Mouse (Mus musculus) spleen, postnatal 36 days (tissue): Measurements from ENCODE around the gene Cadps2.

ENCODE experiments used
- DNase-seq, 2 experiments: peaks; one replicate each; pipeline ENCODE4 v3.0.0; 2022; ENCODE audit warnings: low spot score in 2 of 2, mixed read lengths in 1 of 2

Cadps2 gene

GRCm38 (mm10) chr6:23361842-23362451 lies 477.3 kb downstream of the Cadps2 start:
- no peak for DNase-seq

GRCm38 (mm10) chr6:23360596-23360995 lies 478.6 kb downstream of the Cadps2 start:
- no peak for DNase-seq

GRCm38 (mm10) chr6:23356141-23356540 lies 483.1 kb downstream of the Cadps2 start:
- no peak for DNase-seq

- DNase-seq = no peak
These were observed 485.7 kb downstream of the Cadps2 start for GRCm38 (mm10) chr6:23353480-23353879.

- no peak for DNase-seq
These were observed 501.7 kb downstream of the Cadps2 start for GRCm38 (mm10) chr6:23337411-23338063.

GRCm38 (mm10) chr6:23314945-23315344 lies 524.3 kb downstream of the Cadps2 start:
- DNase-seq = no peak

GRCm38 (mm10) chr6:23314291-23314690 lies 524.9 kb downstream of the Cadps2 start:
- DNase-seq = no peak

- DNase-seq = no peak
These were observed 533.2 kb downstream of the Cadps2 start for GRCm38 (mm10) chr6:23306046-23306445.

- DNase-seq = no peak
These were observed 540.6 kb downstream of the Cadps2 start for GRCm38 (mm10) chr6:23298596-23298995.

GRCm38 (mm10) chr6:23294685-23295084 lies 544.5 kb downstream of the Cadps2 start:
- DNase-seq = no peak

- no peak for DNase-seq
These were observed 550.5 kb downstream of the Cadps2 start for GRCm38 (mm10) chr6:23288752-23289151.

- DNase-seq = no peak
These were observed 557.8 kb downstream of the Cadps2 start for GRCm38 (mm10) chr6:23281514-23281820.

- DNase-seq = no peak
These were observed 558.3 kb downstream of the Cadps2 start for GRCm38 (mm10) chr6:23280811-23281513.

GRCm38 (mm10) chr6:23273483-23273882 lies 565.7 kb downstream of the Cadps2 start:
- no peak for DNase-seq

GRCm38 (mm10) chr6:23272979-23273378 lies 566.2 kb downstream of the Cadps2 start:
- DNase-seq = no peak

- no peak for DNase-seq
These were observed 566.7 kb downstream of the Cadps2 start for GRCm38 (mm10) chr6:23272542-23272941.

- DNase-seq = no peak
These were observed 578.5 kb downstream of the Cadps2 start for GRCm38 (mm10) chr6:23260738-23261050.

- no peak for DNase-seq
These were observed 579.0 kb downstream of the Cadps2 start for GRCm38 (mm10) chr6:23260016-23260737.

GRCm38 (mm10) chr6:23257981-23258380 lies 581.2 kb downstream of the Cadps2 start:
- no peak for DNase-seq

GRCm38 (mm10) chr6:23255161-23255560 lies 584.1 kb downstream of the Cadps2 start:
- no peak for DNase-seq

GRCm38 (mm10) chr6:23254644-23255043 lies 584.6 kb downstream of the Cadps2 start:
- no peak for DNase-seq
